Mouse (Mus musculus): Measurements from ENCODE around the gene Ap2a1. TPM values are rescaled to one million over a fixed set of nuclear protein-coding genes. Genes with fewer than 3 reads are reported as not detected.
A peak's percentile ranks its signal among the peaks of the same experiment; 100 is the strongest.

Gene Ap2a1
- polyA plus RNA-seq, 1 experiment from 2014 or later: 76.1 TPM

- Histone ChIP-seq H3K9me3 (no peaks in the 10 kb centered on the region), H3K27ac (no peak overlapping the region), H3K4me1 (no peaks in the 10 kb centered on the region), H3K27me3 (no peaks in the 10 kb centered on the region), H3K36me3 (peaks cover 79% of the 10 kb centered on the region), H3K4me3 (no peak overlapping the region), H3K4me2 (replicated peaks) (no peak overlapping the region), H3K9ac (no peak overlapping the region)
- ATAC-seq (ENCODE audit: low FRiP score, low read depth): no peak
- 68% methylated on average over 8 of the region's 8 CpGs for WGBS
These were observed 33.0 kb upstream of the Ap2a1 start for GRCm38 (mm10) chr7:44962337-44962736.

GRCm38 (mm10) chr7:44960512-44960910 lies 31.2 kb upstream of the Ap2a1 start:
- WGBS: 89% methylated on average over 13 of the region's 13 CpGs
- H3K36me3 ChIP-seq: peaks cover 64% of the 10 kb centered on the region

GRCm38 (mm10) chr7:44959874-44960511 lies 30.7 kb upstream of the Ap2a1 start:
- Histone ChIP-seq H3K36me3 (peaks cover 59% of the 10 kb centered on the region), H3K27me3 (no peaks in the 10 kb centered on the region), H3K4me2 (replicated peaks) (no peak overlapping the region), H3K9ac (no peak overlapping the region), H3K4me1 (no peaks in the 10 kb centered on the region), H3K9me3 (no peaks in the 10 kb centered on the region), H3K27ac (no peak overlapping the region), H3K4me3 (no peak overlapping the region)
- WGBS: 85% methylated on average over 10 of the region's 10 CpGs
- ATAC-seq (ENCODE audit: low FRiP score, low read depth): no peak

More at GRCm38 (mm10) chr7:44960512-44960910, 31.2 kb upstream of the Ap2a1 start:
- Histone ChIP-seq H3K9ac (no peak overlapping the region), H3K9me3 (no peaks in the 10 kb centered on the region), H3K4me1 (no peaks in the 10 kb centered on the region), H3K27me3 (no peaks in the 10 kb centered on the region), H3K4me3 (no peak overlapping the region), H3K4me2 (replicated peaks) (no peak overlapping the region), H3K27ac (no peak overlapping the region)
- ATAC-seq (ENCODE audit: low FRiP score, low read depth): no peak

GRCm38 (mm10) chr7:44959281-44959680 lies 30.0 kb upstream of the Ap2a1 start:
- H3K9me3 ChIP-seq: no peaks in the 10 kb centered on the region
- H3K4me3 ChIP-seq: no peak overlapping the region
- 89% methylated on average over 8 of the region's 8 CpGs for WGBS
- H3K36me3 ChIP-seq: peaks cover 54% of the 10 kb centered on the region
- no peak overlapping the region for H3K27ac ChIP-seq
- no peaks in the 10 kb centered on the region for H3K27me3 ChIP-seq
- H3K9ac ChIP-seq: no peak overlapping the region
- ATAC-seq (ENCODE audit: low FRiP score, low read depth): no peak
- H3K4me2 ChIP-seq (replicated peaks): no peak overlapping the region
- H3K4me1 ChIP-seq: no peaks in the 10 kb centered on the region

- Histone ChIP-seq H3K4me2 (replicated peaks) (no peak overlapping the region), H3K4me3 (no peak overlapping the region), H3K4me1 (no peaks in the 10 kb centered on the region), H3K36me3 (peaks cover 44% of the 10 kb centered on the region), H3K9me3 (no peaks in the 10 kb centered on the region), H3K27me3 (no peaks in the 10 kb centered on the region), H3K9ac (no peak overlapping the region), H3K27ac (no peak overlapping the region)
- 55% methylated on average over 7 of the region's 7 CpGs for WGBS
- no peak for ATAC-seq (ENCODE audit: low FRiP score, low read depth)
These were observed 28.9 kb upstream of the Ap2a1 start for GRCm38 (mm10) chr7:44958208-44958607.

- H3K27ac ChIP-seq: no peak overlapping the region
- no peaks in the 10 kb centered on the region for H3K9me3 ChIP-seq
- no peak for ATAC-seq (ENCODE audit: low FRiP score, low read depth)
- no peaks in the 10 kb centered on the region for H3K27me3 ChIP-seq
- H3K9ac ChIP-seq: peak overlapping the region; percentile 31; the same call in 1 of the 2 replicates
- H3K4me2 ChIP-seq (replicated peaks): no peak overlapping the region
- 76% methylated on average over 20 of the region's 20 CpGs for WGBS
- H3K4me1 ChIP-seq: peaks cover 2% of the 10 kb centered on the region; the same call in 1 of the 2 replicates
- H3K4me3 ChIP-seq: no peak overlapping the region
- H3K36me3 ChIP-seq: peaks cover 36% of the 10 kb centered on the region
These were observed 28.0 kb upstream of the Ap2a1 start for GRCm38 (mm10) chr7:44957183-44957835.

GRCm38 (mm10) chr7:44956266-44956665 lies 27.0 kb upstream of the Ap2a1 start:
- Histone ChIP-seq H3K36me3 (peaks cover 26% of the 10 kb centered on the region), H3K9me3 (no peaks in the 10 kb centered on the region), H3K27me3 (peaks cover 7% of the 10 kb centered on the region), H3K4me1 (peaks cover 10% of the 10 kb centered on the region), H3K4me2 (replicated peaks) (no peak overlapping the region), H3K9ac (no peak overlapping the region), H3K27ac (no peak overlapping the region), H3K4me3 (no peak overlapping the region)
- WGBS: 55% methylated on average over 6 of the region's 6 CpGs
- ATAC-seq (ENCODE audit: low FRiP score, low read depth): no peak

GRCm38 (mm10) chr7:44955628-44956027 lies 26.3 kb upstream of the Ap2a1 start:
- Histone ChIP-seq H3K4me2 (replicated peaks) (no peak overlapping the region), H3K36me3 (peaks cover 19% of the 10 kb centered on the region), H3K4me1 (peaks cover 10% of the 10 kb centered on the region), H3K9ac (no peak overlapping the region), H3K9me3 (no peaks in the 10 kb centered on the region), H3K4me3 (no peak overlapping the region), H3K27ac (no peak overlapping the region), H3K27me3 (peaks cover 14% of the 10 kb centered on the region)
- no peak for ATAC-seq (ENCODE audit: low FRiP score, low read depth)
- WGBS: 51% methylated on average over 5 of the region's 5 CpGs

GRCm38 (mm10) chr7:44954091-44954885 lies 25.0 kb upstream of the Ap2a1 start:
- Histone ChIP-seq H3K4me2 (replicated peaks) (no peak overlapping the region), H3K27ac (no peak overlapping the region), H3K36me3 (peaks cover 8% of the 10 kb centered on the region), H3K4me1 (peaks cover 10% of the 10 kb centered on the region), H3K4me3 (no peak overlapping the region), H3K27me3 (peaks cover 26% of the 10 kb centered on the region), H3K9ac (no peak overlapping the region), H3K9me3 (no peaks in the 10 kb centered on the region)
- no peak for ATAC-seq (ENCODE audit: low FRiP score, low read depth)
- 84% methylated on average over 12 of the region's 12 CpGs for WGBS

- 63% methylated on average over 14 of the region's 14 CpGs for WGBS
- Histone ChIP-seq H3K9me3 (no peaks in the 10 kb centered on the region), H3K9ac (no peak overlapping the region), H3K4me1 (peaks cover 10% of the 10 kb centered on the region), H3K27me3 (peaks cover 33% of the 10 kb centered on the region), H3K4me3 (no peak overlapping the region), H3K36me3 (peaks cover 1% of the 10 kb centered on the region; the same call in 1 of the 2 replicates), H3K4me2 (replicated peaks) (no peak overlapping the region), H3K27ac (no peak overlapping the region)
- ATAC-seq (ENCODE audit: low FRiP score, low read depth): no peak
These were observed 24.3 kb upstream of the Ap2a1 start for GRCm38 (mm10) chr7:44953561-44953960.

- Histone ChIP-seq H3K4me3 (peak overlapping the region; percentile 54), H3K9ac (peak overlapping the region; percentile 76), H3K9me3 (no peaks in the 10 kb centered on the region), H3K27me3 (peaks cover 41% of the 10 kb centered on the region), H3K4me1 (peaks cover 10% of the 10 kb centered on the region), H3K27ac (peak overlapping the region; percentile 61; the same call in 1 of the 2 replicates), H3K4me2 (replicated peaks) (peak overlapping the region; percentile 86), H3K36me3 (no peaks in the 10 kb centered on the region)
- peak; percentile 92 for ATAC-seq (ENCODE audit: low FRiP score, low read depth)
- 7% methylated on average over 24 of the region's 24 CpGs for WGBS
These were observed 23.5 kb upstream of the Ap2a1 start for GRCm38 (mm10) chr7:44952611-44953306.

All from limb, embryonic 13.5 days (tissue).